Mouse (Mus musculus): ENCODE results near the gene Mr1. TPM values are rescaled to one million over a fixed set of nuclear protein-coding genes. Genes with fewer than 3 reads are reported as not detected.

Mr1 gene
- polyA plus RNA-seq, 1 experiment from 2014 or later, result 10.5 TPM

- ATAC-seq (peak; percentile 98), DNase-seq (ENCODE audit: low spot score) (peak; percentile 99)
- Histone ChIP-seq H3K27ac (ENCODE audit: low read length) (peak within 1 kb of the TSS; percentile 88), H3K36me3 (ENCODE audit: insufficient read depth, low read length) (no peaks in the 10 kb centered on the region), H3K4me3 (ENCODE audit: low read depth, low read length) (peak within 1 kb of the TSS; percentile 95), H3K9me3 (ENCODE audit: low read length) (no peaks in the 10 kb centered on the region), H3K4me2 (replicated peaks; ENCODE audit: low read depth, low read length) (peak within 1 kb of the TSS; percentile 79), H3K4me1 (ENCODE audit: insufficient read depth, low read depth, low read length) (peaks cover 5% of the 10 kb centered on the region), H3K27me3 (replicated peaks; ENCODE audit: insufficient read depth, low read length) (no peaks in the 10 kb centered on the region), H3K9ac (replicated peaks; ENCODE audit: low read depth) (peak within 1 kb of the TSS; percentile 94)
- under 1% methylated on average over 39 of the region's 40 CpGs for WGBS
- no peak for TF ChIP-seq CTCF (IDR thresholded peaks at IDR 0.05)
- TF ChIP-seq EP300 (IDR thresholded peaks at IDR 0.05), result 0 out of 2 replicates have a peak, but pooled peaks have one; percentile 15
Observed at GRCm38 (mm10) chr1:155099280-155099848, 47.2 kb downstream of the Mr1 start, which contains the start of gene Ier5. TSS of gene Ier5 (minus strand) at chr1:155099636.

- H3K4me1 ChIP-seq (ENCODE audit: insufficient read depth, low read depth, low read length), result peaks cover 12% of the 10 kb centered on the region
- DNase-seq (ENCODE audit: low spot score), result peak; percentile 67
- H3K36me3 ChIP-seq (ENCODE audit: insufficient read depth, low read length), result no peaks in the 10 kb centered on the region
- peak overlapping the region; percentile 79 for H3K4me2 ChIP-seq (replicated peaks; ENCODE audit: low read depth, low read length)
- H3K27ac ChIP-seq (ENCODE audit: low read length), result peak overlapping the region; percentile 88
- peak overlapping the region; percentile 95 for H3K4me3 ChIP-seq (ENCODE audit: low read depth, low read length)
- peak; percentile 44 for ATAC-seq
- TF ChIP-seq EP300 (IDR thresholded peaks at IDR 0.05) (no peak), CTCF (IDR thresholded peaks at IDR 0.05) (no peak)
- no peaks in the 10 kb centered on the region for H3K27me3 ChIP-seq (replicated peaks; ENCODE audit: insufficient read depth, low read length)
- peak overlapping the region; percentile 94 for H3K9ac ChIP-seq (replicated peaks; ENCODE audit: low read depth)
- 2% methylated on average over 65 of the region's 93 CpGs for WGBS
- H3K9me3 ChIP-seq (ENCODE audit: low read length), result no peaks in the 10 kb centered on the region
Observed at GRCm38 (mm10) chr1:155098486-155099279, 47.9 kb downstream of the Mr1 start.

- Histone ChIP-seq H3K4me2 (replicated peaks; ENCODE audit: low read depth, low read length) (peak overlapping the region; percentile 79), H3K27me3 (replicated peaks; ENCODE audit: insufficient read depth, low read length) (no peaks in the 10 kb centered on the region), H3K9ac (replicated peaks; ENCODE audit: low read depth) (peak overlapping the region; percentile 94), H3K4me1 (ENCODE audit: insufficient read depth, low read depth, low read length) (peaks cover 18% of the 10 kb centered on the region), H3K9me3 (ENCODE audit: low read length) (no peaks in the 10 kb centered on the region), H3K36me3 (ENCODE audit: insufficient read depth, low read length) (no peaks in the 10 kb centered on the region), H3K27ac (ENCODE audit: low read length) (peak overlapping the region; percentile 88), H3K4me3 (ENCODE audit: low read depth, low read length) (peak overlapping the region; percentile 95)
- peak; percentile 3; the same call in 1 of the 2 replicates for ATAC-seq
- TF ChIP-seq EP300 (IDR thresholded peaks at IDR 0.05), result no peak
- TF ChIP-seq CTCF (IDR thresholded peaks at IDR 0.05), result peak; percentile 11; the same call in 1 of the 2 replicates
- peak; percentile 66 for DNase-seq (ENCODE audit: low spot score)
- WGBS, result 0% methylated on average over 33 of the region's 33 CpGs
Observed at GRCm38 (mm10) chr1:155097931-155098485, 48.6 kb downstream of the Mr1 start.

GRCm38 (mm10) chr1:155097354-155097753 is 49.3 kb downstream of the Mr1 start:
- TF ChIP-seq EP300 (IDR thresholded peaks at IDR 0.05) (no peak), CTCF (IDR thresholded peaks at IDR 0.05) (no peak)
- Histone ChIP-seq H3K9me3 (ENCODE audit: low read length) (no peaks in the 10 kb centered on the region), H3K27ac (ENCODE audit: low read length) (peak overlapping the region; percentile 88), H3K4me3 (ENCODE audit: low read depth, low read length) (peak overlapping the region; percentile 95), H3K36me3 (ENCODE audit: insufficient read depth, low read length) (no peaks in the 10 kb centered on the region), H3K4me2 (replicated peaks; ENCODE audit: low read depth, low read length) (peak overlapping the region; percentile 79), H3K4me1 (ENCODE audit: insufficient read depth, low read depth, low read length) (peaks cover 25% of the 10 kb centered on the region), H3K9ac (replicated peaks; ENCODE audit: low read depth) (peak overlapping the region; percentile 94), H3K27me3 (replicated peaks; ENCODE audit: insufficient read depth, low read length) (no peaks in the 10 kb centered on the region)
- no peak for DNase-seq (ENCODE audit: low spot score)
- WGBS, result 17% methylated on average over 6 of the region's 6 CpGs
- ATAC-seq, result no peak

GRCm38 (mm10) chr1:155096620-155097261 is 49.9 kb downstream of the Mr1 start:
- peaks cover 30% of the 10 kb centered on the region for H3K4me1 ChIP-seq (ENCODE audit: insufficient read depth, low read depth, low read length)

More at GRCm38 (mm10) chr1:155096620-155097261, 49.9 kb downstream of the Mr1 start:
- H3K27ac ChIP-seq (ENCODE audit: low read length), result no peak overlapping the region
- H3K4me2 ChIP-seq (replicated peaks; ENCODE audit: low read depth, low read length), result peak overlapping the region; percentile 79
- no peak for TF ChIP-seq CTCF (IDR thresholded peaks at IDR 0.05)
- TF ChIP-seq EP300 (IDR thresholded peaks at IDR 0.05), result no peak
- peak overlapping the region; percentile 95; the same call in 1 of the 2 replicates for H3K4me3 ChIP-seq (ENCODE audit: low read depth, low read length)
- H3K9ac ChIP-seq (replicated peaks; ENCODE audit: low read depth), result no peak overlapping the region
- H3K9me3 ChIP-seq (ENCODE audit: low read length), result no peaks in the 10 kb centered on the region
- 55% methylated on average over 4 of the region's 4 CpGs for WGBS
- H3K36me3 ChIP-seq (ENCODE audit: insufficient read depth, low read length), result no peaks in the 10 kb centered on the region
- no peak for ATAC-seq
- H3K27me3 ChIP-seq (replicated peaks; ENCODE audit: insufficient read depth, low read length), result no peaks in the 10 kb centered on the region
- no peak for DNase-seq (ENCODE audit: low spot score)

Measured in lung, postnatal 0 days (tissue).